Mouse (Mus musculus) ovary, postnatal 14 days (tissue): Measurements from ENCODE around the gene Retreg3.

Source experiments
- DNase-seq: peaks from one replicate; pipeline ENCODE4 v3.0.0; 2022; ENCODE audit warnings: low spot score

Retreg3 gene

DNA sequence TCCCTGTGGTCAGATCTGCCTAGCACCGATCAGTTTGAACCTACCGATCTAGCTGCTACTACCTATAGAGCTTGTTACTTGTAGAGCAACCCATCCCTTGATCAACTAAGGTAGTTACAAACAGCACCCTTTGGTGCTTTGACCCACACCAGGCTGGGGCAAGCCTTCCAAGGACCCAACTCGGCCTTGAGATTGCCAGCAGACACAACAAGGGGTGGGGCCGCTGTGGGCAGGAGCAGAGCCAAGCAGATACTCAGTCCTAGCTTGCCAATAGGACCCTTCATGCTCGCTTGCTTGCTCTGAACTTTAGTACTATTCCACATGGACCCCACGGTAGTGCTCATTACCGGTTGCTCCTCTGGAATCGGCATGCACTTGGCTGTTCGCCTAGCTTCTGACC is 41.6 kb downstream of the Retreg3 start, which contains the start of gene Hsd17b1:
Gene Hsd17b1 (plus strand): TSS at position 291 of the 400 bp plus-strand sequence.
- DNase-seq = no peak

DNA sequence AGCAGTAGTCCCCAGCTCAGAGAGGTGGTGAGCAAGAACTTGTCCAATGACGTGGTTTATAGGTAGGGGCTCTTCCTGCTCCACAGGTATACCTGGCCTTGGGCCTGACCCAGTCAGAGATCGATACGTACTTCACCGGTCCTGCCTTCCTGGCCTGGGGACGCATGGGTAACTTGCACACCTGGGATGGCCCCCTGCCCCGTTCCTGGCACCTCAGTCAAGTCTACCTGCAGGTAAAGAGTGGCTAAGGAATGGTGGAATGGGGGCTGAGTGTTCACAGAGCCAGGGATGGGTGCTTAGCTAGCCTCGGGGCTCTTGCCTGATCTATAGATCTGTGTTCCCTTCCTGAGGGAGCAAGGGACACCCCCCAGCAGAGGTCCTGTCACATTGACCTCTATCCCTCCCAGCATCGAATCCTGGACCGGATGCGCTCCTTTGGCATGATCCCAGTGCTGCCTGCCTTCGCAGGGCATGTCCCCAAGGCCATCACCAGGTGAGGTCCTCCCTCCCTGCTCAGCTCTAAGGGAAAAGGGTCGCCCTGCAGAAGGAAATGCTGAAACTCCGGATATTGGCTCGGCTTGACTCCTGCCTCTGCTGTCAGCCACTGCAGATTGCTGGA is 47.8 kb downstream of the Retreg3 start:
- DNase-seq = no peak

DNA sequence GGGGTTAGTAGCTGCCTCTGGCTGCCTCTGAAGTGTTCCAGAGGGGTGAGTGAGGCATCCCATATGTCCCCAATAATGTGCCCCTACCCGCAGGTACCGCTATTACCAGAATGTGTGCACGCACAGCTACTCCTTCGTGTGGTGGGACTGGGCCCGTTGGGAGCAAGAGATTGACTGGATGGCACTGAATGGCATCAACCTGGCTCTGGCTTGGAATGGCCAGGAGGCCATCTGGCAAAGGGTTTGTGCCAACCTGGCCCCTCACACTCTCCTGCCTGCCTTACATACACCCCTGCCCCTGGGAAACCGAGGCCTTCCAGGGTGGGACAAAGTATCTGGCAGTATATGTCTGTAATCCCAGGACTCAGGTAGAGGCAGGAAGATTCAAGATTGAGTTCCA is 48.7 kb downstream of the Retreg3 start:
- no peak for DNase-seq

DNA sequence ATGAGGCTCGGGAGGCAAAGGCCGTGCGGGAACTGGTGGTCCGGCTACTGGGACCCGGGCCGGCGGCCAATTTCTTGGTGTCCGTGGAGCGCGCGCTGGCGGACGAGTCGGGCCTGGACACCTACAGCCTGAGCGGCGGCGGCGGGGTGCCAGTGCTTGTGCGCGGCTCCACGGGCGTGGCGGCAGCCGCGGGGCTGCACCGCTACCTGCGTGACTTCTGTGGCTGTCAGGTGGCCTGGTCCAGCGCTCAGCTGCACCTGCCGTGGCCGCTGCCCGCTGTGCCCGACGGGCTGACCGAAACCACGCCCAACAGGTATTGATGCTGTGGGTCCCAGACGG is 49.5 kb downstream of the Retreg3 start:
- no peak for DNase-seq

DNA sequence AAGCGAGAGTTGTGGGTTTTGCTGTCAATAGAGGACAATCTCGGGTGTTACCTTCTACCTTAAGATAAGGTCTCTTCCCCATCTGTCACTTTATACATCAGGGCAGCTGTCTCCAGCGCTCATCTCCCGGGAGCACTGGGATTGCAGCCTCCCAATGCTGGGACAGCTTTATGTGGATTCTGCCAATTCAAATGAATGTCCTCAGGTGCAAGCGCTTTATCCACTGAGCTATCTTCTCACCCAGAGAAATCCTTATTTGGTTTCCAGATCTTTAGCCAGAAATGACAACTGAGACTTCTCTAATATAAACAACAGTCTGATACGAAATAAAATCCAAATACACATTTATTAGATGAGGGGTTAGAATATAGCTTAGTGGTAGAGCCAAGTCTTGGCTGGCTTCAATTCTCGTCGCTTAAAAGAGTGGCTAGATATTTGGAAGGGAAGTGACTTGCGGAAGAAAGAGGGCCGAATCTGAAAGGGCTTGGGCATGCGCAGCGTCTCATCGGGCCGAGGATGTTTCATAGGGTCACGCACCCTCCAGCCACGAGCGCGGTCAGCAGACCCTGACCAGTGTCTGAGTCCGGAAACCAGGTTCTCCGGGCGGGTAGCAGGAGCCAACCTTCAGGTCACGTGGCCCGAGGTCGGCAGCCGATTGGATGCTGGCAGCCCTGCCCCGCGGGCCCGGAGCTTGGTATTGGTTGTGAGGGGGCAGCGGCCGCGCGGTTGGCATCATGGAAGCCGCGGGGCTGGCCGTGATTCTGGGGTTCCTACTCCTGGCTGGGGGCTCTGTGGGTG is 50.1 kb downstream of the Retreg3 start, which contains the start of gene Naglu:
Gene Naglu (plus strand): TSS at position 622 of the 798 bp plus-strand sequence.
- peak; percentile 87 for DNase-seq

DNA sequence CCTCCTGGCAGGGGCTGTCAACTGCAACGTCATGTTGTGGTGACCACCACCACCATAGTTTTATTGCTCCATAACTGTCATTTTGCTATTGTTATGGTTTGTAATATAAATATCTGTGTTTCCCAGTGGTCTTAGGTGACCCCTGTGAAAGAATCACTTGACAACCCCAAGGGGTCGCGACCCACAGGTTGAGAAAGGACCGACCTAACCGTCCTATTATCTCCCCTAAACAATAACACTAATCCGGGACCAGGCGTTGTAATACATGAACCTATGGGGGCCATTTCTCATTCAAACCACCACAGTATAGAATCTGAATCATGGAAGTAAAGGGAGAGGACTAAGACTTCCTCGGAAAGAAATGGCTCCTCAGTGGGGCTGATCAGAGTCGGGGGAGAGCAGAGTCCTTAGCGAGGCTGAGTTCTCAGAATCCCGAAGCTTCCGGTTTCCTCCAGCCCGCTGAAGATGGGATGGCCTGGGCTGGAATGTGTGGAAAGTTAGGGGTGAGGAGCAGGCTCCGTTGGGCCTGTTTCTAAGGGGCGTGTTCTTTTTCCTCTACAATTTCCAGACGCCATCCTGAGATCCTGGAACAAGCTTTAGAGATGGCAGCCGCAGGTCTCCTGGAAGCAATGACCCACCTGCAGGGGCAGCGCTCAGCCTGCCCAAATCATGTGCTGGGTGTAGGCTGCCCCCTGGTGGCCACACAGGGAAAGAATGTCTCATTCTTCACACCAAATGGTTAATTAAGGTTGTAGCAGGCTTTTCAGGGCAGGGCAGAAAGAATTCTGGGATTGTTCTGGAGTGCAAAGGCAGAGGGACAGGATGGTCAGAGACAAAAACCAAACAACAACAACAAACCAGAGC is 52.9 kb downstream of the Retreg3 start:
- peak; percentile 80 for DNase-seq

DNA sequence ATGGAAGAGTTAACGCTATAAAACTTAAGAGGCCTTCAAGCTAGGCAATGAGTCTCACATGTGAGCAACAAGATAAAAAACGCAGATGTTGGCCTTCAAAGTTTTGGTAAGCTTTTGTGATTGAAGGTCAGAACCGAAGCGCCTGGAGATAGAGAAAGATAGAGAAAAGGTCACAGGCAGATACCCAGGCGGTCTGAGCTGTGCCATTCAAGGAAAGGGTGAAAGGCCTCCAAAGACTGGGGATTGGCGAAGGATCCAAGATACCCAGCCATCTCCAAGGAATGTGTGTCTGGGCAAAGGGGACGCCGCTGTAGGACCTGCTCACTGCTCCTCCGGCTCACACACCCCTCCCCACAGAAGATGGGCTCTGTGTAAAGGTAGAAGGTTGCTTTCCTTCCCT is 54.7 kb downstream of the Retreg3 start:
- DNase-seq = no peak

DNA sequence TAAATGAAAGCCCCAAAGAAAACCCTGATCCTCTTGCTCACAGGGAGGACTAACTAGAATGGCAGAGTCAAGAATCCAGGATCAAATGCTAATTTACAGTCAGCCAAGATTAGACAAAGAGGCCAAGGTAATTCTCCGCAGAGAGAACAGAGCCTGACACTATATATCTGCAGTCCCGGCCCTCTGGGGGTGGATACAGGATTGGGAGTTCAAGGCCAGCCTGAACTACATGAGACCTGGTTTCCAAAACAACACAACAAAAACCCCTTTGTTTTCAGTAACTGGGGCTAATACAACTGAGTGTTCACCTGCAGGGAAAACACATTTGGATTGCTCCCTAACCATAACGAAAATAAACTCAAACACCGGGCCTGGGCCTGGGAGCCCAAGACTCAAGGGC is 55.2 kb downstream of the Retreg3 start:
- DNase-seq = no peak

DNA sequence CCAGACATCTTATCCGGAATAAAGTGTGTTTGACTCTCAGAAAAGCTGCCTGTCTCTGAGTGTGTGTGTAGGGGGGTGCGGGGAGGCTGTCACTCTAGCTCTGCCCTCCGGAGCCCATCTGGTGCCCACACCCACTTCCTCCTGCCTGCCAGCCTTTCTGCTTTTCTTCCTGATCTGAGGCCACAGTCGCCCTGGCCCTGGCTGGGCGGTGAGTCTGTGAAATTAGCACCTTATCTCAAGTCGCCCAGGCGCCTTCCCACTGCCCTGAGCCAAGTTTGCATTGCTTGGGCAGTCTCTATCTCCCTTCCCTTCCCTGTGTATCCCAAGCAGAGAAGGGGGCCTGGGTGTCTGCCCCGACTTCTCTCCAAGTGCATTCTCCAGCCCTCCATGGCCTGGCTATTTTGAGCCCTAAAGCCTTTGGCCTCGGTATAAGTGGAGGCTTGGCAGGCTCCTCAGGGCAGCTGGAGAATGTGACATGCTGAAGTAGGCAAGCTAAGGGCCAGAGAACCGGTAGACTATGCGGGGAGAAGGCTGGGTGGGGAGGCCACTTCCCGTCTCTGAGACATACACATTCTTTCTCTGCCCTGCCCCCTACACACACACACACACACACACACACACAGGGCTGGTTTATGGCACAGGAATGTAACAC is 55.9 kb downstream of the Retreg3 start:
- peak; percentile 44 for DNase-seq

DNA sequence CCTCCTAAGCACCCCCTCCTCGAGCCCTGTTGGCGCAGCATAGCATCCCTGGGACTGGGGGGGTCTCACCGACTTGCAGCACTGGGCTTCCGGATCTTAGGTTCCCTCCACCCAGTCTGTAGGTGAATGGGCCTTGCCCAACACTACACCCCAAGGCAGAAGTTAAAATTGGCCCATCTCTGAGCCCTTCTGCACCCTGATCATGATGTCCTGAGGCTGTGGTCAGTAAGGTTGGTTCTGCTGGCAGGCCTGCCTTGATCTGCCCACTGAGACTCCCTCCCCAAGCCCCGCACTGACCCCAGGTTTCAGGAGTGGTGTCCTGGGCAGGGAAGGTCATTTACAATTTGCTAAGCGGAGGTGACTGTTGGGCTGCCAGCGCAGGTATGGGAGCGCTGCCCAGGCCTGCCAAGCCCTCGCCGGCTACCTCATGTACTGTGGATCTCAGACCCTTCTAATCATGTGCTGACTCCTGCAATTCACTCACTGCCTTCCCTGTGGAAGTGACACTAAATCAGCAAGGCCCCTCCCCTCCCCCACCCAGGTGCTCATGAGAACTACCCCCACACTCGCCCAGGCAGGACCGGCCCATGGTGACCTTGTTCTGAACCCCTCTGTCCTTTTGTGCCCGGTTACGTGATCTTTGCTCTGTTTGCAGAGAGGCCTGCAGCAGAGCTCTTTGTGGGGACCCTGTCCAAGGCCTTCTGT is 56.6 kb downstream of the Retreg3 start:
- DNase-seq = no peak

DNA sequence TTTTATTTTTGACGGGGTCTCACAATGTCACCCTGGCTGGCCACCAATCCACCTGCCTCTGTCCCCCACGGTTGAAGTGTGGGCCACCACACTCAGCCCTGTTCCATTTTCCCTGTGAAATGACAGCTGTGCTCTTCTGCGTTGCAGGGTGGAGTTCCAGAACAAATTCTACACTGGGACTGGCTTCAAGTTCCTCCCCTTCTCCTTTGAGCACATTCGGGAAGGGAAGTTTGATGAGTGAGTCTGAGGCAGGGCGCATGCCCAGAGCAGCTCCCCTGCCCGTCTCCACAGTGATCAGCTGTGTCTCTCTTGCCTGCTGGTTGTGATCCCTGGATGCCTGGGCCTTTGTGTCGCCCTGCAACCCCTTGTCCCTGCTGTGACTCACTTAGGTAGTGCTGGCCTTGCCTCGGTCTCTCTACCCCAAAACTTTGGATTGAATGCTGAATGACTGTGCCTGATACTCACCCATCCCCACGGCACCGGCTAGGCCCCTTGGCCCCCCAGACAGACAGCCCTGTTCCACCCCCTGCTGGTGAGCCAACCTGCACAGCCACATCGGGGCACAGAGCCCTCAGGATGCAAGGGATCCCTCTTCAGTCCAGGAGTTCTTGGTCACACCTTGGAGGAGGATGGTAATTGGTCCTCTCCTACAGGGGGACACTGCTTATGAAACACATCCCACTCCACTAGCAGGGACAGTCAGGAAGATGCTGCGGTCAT is 57.4 kb downstream of the Retreg3 start:
- DNase-seq = no peak

DNA sequence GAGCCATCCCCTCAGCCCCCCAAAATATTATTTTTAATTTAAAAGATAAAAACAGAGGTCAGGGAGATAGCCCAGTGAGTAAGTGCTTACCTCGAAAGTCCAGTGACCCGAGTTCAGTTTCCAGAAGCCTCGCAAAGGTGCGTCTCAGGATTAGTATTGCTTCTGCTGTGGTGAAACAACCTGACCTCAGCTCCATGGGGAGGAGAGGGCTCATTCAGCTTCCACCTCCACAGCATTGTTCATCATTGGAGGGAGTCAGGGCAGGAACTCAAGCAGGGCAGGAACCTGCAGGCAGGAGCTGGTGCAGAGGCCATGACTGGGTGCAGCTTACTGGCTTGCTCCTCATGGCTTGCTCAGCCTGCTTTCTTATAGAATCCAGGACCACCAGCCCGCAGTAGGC is 58.6 kb downstream of the Retreg3 start:
- no peak for DNase-seq

DNA sequence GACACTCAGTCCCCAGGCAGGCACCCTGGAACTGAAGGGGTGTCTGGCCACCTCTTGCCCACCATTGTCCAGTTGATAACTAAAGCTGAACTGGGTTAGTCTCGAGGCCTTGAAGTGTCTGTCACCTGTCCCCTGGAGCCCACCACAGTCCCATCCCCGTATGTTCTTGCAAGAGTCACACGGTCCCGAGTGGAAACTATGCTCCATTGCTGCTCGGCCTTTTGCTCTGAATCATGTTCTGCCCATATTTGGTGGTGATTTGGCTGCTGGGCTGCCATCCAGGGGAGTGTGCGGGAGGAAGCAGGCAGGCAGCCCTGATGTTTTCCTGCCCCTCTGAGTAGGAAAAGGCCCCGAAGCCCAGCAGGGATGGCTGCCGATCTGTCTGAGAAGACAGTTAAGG is 59.6 kb downstream of the Retreg3 start:
- peak; percentile 60 for DNase-seq

DNA sequence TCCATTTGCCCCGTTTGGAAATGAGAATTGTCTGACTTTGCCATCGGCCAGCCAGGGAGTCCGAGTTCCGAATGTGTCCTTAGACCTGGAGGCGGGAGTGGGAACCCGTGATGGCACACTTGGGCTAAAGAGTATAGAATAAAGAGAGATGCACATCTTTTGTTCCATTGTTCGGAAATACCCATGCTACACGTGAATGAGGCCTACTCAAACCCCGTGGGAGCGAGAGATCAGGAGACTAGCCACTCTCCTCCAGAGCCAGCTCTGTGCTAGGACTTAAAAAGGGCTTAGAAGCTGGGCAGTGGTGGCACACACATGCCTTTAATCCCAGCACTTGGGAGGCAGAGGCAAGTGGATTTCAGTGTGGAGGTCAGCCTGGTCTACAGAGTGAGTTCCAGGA is 60.2 kb downstream of the Retreg3 start:
- DNase-seq = no peak

DNA sequence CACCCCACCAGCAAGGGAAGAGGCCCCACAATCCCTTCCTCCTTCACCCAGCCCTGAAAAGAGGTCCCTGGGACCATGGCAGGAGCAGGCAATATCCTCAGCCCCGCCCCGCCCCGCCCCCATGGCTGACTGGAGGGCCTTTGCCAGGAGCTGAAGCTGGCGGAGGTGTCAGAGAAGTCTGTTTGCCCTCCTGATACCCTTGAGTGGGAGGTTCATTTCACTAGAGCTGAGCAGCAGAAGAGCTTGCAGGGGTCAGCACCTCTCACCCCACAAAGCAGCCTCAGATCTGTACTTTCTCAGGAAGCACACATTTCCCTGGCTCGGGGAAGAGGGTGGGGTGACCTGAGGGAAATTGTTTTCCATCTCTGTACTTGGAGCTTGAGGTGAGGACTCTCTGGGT is 61.0 kb downstream of the Retreg3 start:
- no peak for DNase-seq

DNA sequence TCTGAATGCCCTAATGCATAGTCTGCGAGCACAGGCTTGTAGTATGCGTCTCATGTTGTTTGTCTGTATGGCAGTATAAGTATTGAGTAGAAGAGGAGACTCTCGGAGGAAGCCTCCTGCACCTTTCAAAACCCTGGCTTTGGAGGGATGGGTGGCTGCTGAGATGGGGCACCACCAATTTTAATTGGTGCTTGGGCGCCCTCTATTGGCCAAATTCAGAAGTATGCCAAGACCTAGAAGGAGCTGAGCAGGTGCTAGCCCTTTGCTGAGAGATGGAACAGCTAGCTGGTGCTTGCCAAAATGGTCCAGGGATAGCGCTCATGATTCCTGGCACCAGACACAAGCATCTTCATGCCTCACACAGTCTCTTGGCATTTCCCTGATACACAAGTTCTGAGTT is 61.8 kb downstream of the Retreg3 start:
- peak; percentile 92 for DNase-seq

DNA sequence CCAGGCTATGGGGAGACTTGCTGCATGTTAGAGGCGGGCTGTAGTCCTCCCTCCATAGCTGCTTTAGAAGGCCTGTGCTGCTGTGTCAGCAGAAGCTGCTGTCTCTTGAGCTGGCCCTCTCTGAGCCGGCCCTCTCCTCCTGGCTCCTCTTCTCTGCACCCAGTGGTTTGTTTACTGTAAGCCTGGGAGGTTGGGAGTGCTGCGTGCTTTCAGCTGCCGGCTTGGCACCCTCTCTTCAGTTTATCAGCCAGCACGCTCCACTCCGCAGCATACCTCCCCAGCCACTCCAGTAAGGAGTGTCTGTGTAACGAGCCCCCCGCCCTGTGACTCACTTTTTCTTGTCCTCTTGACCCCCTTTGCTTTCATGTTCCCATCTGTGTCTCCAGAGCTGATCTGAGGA is 62.8 kb downstream of the Retreg3 start:
- DNase-seq = peak; percentile 60

DNA sequence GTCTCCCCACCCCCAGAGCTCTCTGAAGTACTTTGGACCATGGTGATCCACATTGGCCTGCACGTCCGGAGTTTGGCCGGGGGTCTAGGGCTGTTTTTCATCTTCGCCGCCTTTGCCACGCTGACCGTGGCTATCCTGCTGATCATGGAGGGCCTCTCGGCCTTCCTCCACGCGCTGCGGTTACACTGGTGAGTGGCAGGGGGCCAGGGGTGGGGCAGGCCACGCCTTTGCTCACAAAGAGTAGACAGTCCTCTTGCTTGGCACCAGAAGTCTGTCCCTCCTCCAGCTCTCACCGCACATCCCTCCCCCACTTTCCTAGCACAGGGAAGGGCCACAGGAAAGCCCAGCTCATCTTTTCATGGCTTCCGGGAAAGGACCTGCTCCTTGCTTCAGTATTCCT is 64.3 kb downstream of the Retreg3 start:
- no peak for DNase-seq

DNA sequence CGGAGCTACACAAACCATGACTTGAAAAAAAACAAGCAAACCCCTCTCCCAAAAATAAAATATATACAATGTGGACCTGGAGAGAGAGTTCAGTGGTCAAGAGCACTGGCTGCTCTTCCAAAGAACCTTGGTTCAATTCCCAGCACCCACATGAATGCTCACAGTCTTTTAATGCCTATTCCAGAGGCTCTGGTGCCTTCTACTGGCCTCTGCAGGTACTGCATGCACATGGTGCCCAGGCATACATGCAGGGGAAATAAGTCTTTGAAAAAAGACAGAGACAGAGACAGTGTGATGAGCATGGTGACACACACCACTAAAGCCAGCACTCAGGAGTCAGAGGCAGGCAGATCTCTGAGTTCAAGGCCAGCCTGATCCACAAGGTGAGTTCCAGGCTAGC is 65.7 kb downstream of the Retreg3 start:
- no peak for DNase-seq

DNA sequence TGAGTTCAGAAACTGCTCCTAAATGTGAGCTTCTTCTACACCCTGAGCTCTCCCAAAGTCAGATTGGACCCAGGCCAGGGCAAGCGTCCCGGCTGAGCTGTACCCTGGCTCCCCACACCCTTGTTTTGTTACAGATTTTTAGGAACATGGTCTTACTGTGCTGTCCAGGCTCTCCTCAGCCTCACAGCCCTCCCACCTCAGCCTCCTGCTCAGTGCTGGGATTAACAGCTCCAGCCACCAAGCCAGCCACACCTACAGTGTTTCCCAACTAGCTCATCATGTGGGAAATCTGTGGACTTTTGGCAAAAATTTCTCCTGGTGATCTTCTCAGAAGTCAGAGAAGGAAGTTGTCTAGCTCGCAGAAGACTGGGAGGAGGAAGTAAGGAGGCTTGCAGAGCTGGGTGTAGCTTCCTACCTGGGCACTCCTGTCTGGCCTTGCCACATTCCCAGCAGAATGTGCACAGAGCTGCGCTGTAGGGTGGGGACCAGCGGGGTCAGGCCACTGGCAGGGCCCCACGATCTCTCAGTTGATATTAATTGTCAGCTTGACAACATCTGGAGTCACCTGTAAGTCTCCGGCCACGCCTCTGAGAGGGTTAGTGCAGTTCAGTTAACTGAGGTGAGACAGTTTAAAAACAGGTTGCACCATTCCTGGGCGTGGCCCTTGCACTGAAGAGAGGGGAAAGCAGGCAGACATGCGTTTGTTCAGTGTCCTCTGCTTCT is 66.8 kb downstream of the Retreg3 start:
- DNase-seq = peak; percentile 46
